Mouse (Mus musculus) limb, embryonic 11.5 days (tissue): ENCODE data around the gene Gfod1. TPM values are rescaled to one million over a fixed set of nuclear protein-coding genes. Genes with fewer than 3 reads are reported as not detected.

Experiments
- ATAC-seq: fragments of 200-750 bp; cut with Nextera tagmentation; 2 replicates; pipeline ENCODE4 v1.8.0; 2017; ENCODE audit warnings: low read depth; ENCODE audit not compliant: insufficient number of reproducible peaks, low FRiP score, low TSS enrichment
- DNase-seq: peaks from one replicate; pipeline ENCODE4 v3.0.0-alpha.2; 2015; ENCODE audit warnings: low spot score
- H3K27ac ChIP-seq: fragments of 300-500 bp; sonication (generic); replicated peaks from 2 replicates; pipeline ENCODE4 v1.5.1; 2014; ENCODE audit warnings: low read depth, mild to moderate bottlenecking, low read length
- H3K27me3 ChIP-seq: fragments of 300-500 bp; sonication (generic); 2 replicates; pipeline ENCODE4 v1.6.1; 2014; ENCODE audit warnings: mild to moderate bottlenecking, low read length, mixed read lengths; ENCODE audit not compliant: control insufficient read depth, insufficient read depth
- H3K36me3 ChIP-seq: fragments of 300-500 bp; sonication (generic); 2 replicates; pipeline ENCODE4 v1.6.1; 2014; ENCODE audit warnings: mild to moderate bottlenecking, low read length, moderate library complexity, mixed read lengths; ENCODE audit not compliant: control insufficient read depth, insufficient read depth
- H3K4me1 ChIP-seq: fragments of 300-500 bp; sonication (generic); 2 replicates; pipeline ENCODE4 v1.6.1; 2014; ENCODE audit warnings: low read length, mixed read lengths; ENCODE audit not compliant: control insufficient read depth, insufficient read depth
- H3K4me2 ChIP-seq: fragments of 300-500 bp; sonication (generic); 2 replicates; pipeline ENCODE4 v1.6.1; 2014; ENCODE audit warnings: low read depth, mild to moderate bottlenecking, moderate library complexity; ENCODE audit not compliant: severe bottlenecking
- H3K4me3 ChIP-seq: fragments of 300-500 bp; sonication (generic); 2 replicates; pipeline ENCODE4 v1.5.1; 2014; ENCODE audit warnings: low read depth, low read length
- H3K9ac ChIP-seq: fragments of 300-500 bp; sonication (generic); 2 replicates; pipeline ENCODE4 v1.6.1; 2014; ENCODE audit warnings: mild to moderate bottlenecking, low read length
- H3K9me3 ChIP-seq: fragments of 300-500 bp; sonication (generic); 2 replicates; pipeline ENCODE4 v1.6.1; 2016; ENCODE audit warnings: low read length; ENCODE audit not compliant: control insufficient read depth
- WGBS: fragments of 180-500 bp; shearing (Covaris S2); extraction: QIAGEN DNeasy Blood & Tissue Kit; methylation state at CpG from one replicate; pipeline ENCODE4 v1.1.7; 2014; 5-methylcytosine and 5-hydroxymethylcytosine counted together
- polyA plus RNA-seq: library from polyadenylated mRNA; unstranded; fragments of >200 nt; fragmentation: Nextera tagmentation; extraction: Ambion mirVana; gene quantifications from 2 replicates; pipeline ENCODE4 v1.2.1, GENCODE M21; 2014

Gfod1 gene
- polyA plus RNA-seq, 1 experiment from 2014 or later: 0.31 TPM

GRCm38 (mm10) chr13:43295684-43296083, 8.3 kb downstream of the Gfod1 start:
- ATAC-seq: no peak
- 91% methylated on average over 7 of the region's 7 CpGs for WGBS

DNA sequence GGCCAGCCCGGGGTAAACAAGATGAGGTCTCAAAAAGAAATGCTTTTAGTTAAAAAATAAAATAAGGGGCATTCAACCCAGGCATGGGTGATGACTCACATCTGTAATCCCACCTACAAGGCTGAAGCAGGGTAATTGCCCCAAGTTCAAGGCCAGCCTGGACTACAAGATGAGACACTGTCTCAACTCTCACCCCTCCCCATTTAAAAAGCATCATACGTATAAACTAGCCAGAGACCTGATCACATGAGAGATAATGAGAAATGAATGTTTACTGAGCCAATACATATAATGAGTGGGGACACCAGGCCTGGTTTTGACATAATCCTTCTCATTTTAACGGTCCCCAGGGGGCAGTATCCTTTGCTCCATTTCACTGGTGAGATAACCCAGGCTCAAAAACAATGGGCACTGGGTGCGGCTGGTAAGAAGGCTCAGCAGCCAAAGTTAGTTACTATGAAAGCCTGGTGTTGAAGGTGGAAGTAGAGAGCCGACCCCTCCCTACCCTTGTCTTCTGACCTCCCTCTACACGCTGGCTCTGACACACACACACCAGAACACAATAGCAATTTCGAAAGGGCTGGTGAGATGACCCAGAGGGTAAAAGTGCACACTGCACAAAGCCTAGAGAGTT, 8.9 kb downstream of the Gfod1 start:
- Histone ChIP-seq H3K27me3 (peaks cover 3% of the 10 kb centered on the region; the same call in 1 of the 2 replicates), H3K9me3 (no peaks in the 10 kb centered on the region), H3K9ac (no peak overlapping the region), H3K4me1 (no peaks in the 10 kb centered on the region), H3K36me3 (no peaks in the 10 kb centered on the region), H3K4me3 (no peak overlapping the region), H3K4me2 (no peak overlapping the region), H3K27ac (no peak overlapping the region)
- ATAC-seq (no peak), DNase-seq (no peak)
- WGBS: 78% methylated on average over 7 of the region's 7 CpGs

More at GRCm38 (mm10) chr13:43295684-43296083, 8.3 kb downstream of the Gfod1 start:
- H3K4me3 ChIP-seq: no peak overlapping the region
- H3K9ac ChIP-seq: no peak overlapping the region
- no peak overlapping the region for H3K4me2 ChIP-seq
- no peaks in the 10 kb centered on the region for H3K9me3 ChIP-seq
- no peaks in the 10 kb centered on the region for H3K36me3 ChIP-seq
- H3K27me3 ChIP-seq: peaks cover 9% of the 10 kb centered on the region; the same call in 1 of the 2 replicates
- H3K4me1 ChIP-seq: no peaks in the 10 kb centered on the region
- H3K27ac ChIP-seq: no peak overlapping the region
- no peak for DNase-seq

- ATAC-seq: no peak
- 71% methylated on average over 4 of the region's 4 CpGs for WGBS
- no peak overlapping the region for H3K4me2 ChIP-seq
These were observed 11.1 kb downstream of the Gfod1 start for GRCm38 (mm10) chr13:43292892-43293291.

GRCm38 (mm10) chr13:43289076-43289475, 14.9 kb downstream of the Gfod1 start:
- no peaks in the 10 kb centered on the region for H3K4me1 ChIP-seq
- H3K27me3 ChIP-seq: no peaks in the 10 kb centered on the region
- H3K36me3 ChIP-seq: no peaks in the 10 kb centered on the region
- no peak overlapping the region for H3K27ac ChIP-seq
- H3K4me3 ChIP-seq: no peak overlapping the region
- no peak overlapping the region for H3K4me2 ChIP-seq
- DNase-seq: no peak
- 78% methylated on average over 6 of the region's 6 CpGs for WGBS
- no peaks in the 10 kb centered on the region for H3K9me3 ChIP-seq
- H3K9ac ChIP-seq: no peak overlapping the region
- no peak for ATAC-seq

More at GRCm38 (mm10) chr13:43292892-43293291, 11.1 kb downstream of the Gfod1 start:
- Histone ChIP-seq H3K4me1 (no peaks in the 10 kb centered on the region), H3K9ac (no peak overlapping the region), H3K36me3 (no peaks in the 10 kb centered on the region), H3K27me3 (no peaks in the 10 kb centered on the region), H3K27ac (no peak overlapping the region), H3K9me3 (no peaks in the 10 kb centered on the region), H3K4me3 (no peak overlapping the region)
- no peak for DNase-seq

DNA sequence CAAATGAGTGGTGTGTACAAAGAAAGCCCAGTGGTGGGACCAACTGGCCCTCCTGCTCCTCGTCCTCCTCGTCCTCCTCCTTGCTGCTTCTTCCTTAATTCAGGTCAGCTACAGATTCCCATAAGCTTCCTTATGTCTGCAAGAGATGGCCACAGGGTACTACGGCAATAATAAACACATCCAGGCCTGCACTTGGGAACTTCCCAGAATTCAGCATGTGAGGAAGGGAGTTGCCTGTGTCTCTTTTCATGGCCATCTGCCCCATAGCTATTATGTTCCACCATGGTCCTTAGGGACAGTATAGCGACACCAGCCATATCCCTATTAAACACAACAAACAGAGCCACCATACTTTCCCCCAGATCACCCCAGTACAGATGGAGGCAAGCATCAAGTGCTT, 15.5 kb downstream of the Gfod1 start:
- WGBS: 63% methylated on average over 4 of the region's 4 CpGs
- H3K36me3 ChIP-seq: no peaks in the 10 kb centered on the region
- H3K9ac ChIP-seq: no peak overlapping the region
- DNase-seq (no peak), ATAC-seq (no peak)
- no peak overlapping the region; the same call in 1 of the 2 replicates for H3K4me2 ChIP-seq
- no peaks in the 10 kb centered on the region for H3K27me3 ChIP-seq
- no peaks in the 10 kb centered on the region for H3K4me1 ChIP-seq
- H3K4me3 ChIP-seq: no peak overlapping the region
- no peak overlapping the region for H3K27ac ChIP-seq
- no peaks in the 10 kb centered on the region for H3K9me3 ChIP-seq

GRCm38 (mm10) chr13:43288026-43288425, 15.9 kb downstream of the Gfod1 start:
- H3K36me3 ChIP-seq: no peaks in the 10 kb centered on the region
- H3K4me3 ChIP-seq: no peak overlapping the region
- DNase-seq (no peak), ATAC-seq (no peak)
- WGBS: 18% methylated on average over 5 of the region's 5 CpGs
- H3K27me3 ChIP-seq: no peaks in the 10 kb centered on the region
- H3K9ac ChIP-seq: no peak overlapping the region
- no peaks in the 10 kb centered on the region for H3K4me1 ChIP-seq
- no peak overlapping the region; the same call in 1 of the 2 replicates for H3K4me2 ChIP-seq
- no peak overlapping the region for H3K27ac ChIP-seq
- no peaks in the 10 kb centered on the region for H3K9me3 ChIP-seq

DNA sequence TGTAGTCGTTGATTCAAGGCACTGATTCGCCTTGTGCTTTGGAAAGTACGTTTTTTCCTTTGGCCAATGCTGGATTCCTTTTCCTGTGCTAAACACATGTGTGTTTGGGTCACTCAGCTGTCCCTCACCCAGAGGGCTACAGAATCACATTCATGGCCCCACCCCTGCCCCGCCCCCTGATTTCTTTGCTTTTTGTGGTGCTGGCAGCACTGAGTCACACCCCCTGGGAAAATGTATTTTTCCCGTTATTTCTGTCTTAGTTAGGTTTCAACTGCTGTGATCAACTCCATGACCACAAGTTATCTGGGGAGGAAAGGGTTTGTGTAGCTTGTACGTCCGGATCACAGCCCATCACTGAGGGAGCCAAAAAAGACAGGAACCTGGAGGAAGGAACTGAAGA, 17.1 kb downstream of the Gfod1 start:
- no peaks in the 10 kb centered on the region for H3K36me3 ChIP-seq
- no peak for ATAC-seq
- WGBS: 76% methylated on average over 7 of the region's 7 CpGs

GRCm38 (mm10) chr13:43284711-43285151, 19.2 kb downstream of the Gfod1 start:
- ATAC-seq (no peak), DNase-seq (no peak)
- no peak overlapping the region for H3K4me3 ChIP-seq
- H3K27me3 ChIP-seq: no peaks in the 10 kb centered on the region
- no peaks in the 10 kb centered on the region for H3K36me3 ChIP-seq
- no peaks in the 10 kb centered on the region for H3K4me1 ChIP-seq
- no peak overlapping the region for H3K27ac ChIP-seq
- H3K9me3 ChIP-seq: no peaks in the 10 kb centered on the region
- H3K4me2 ChIP-seq: no peak overlapping the region
- WGBS: 78% methylated on average over 4 of the region's 4 CpGs
- no peak overlapping the region for H3K9ac ChIP-seq

More for the DNA sequence above, 17.1 kb downstream of the Gfod1 start:
- H3K4me1 ChIP-seq: no peaks in the 10 kb centered on the region
- H3K4me3 ChIP-seq: no peak overlapping the region
- no peak overlapping the region for H3K9ac ChIP-seq
- no peak overlapping the region for H3K27ac ChIP-seq
- H3K4me2 ChIP-seq: no peak overlapping the region
- H3K9me3 ChIP-seq: no peaks in the 10 kb centered on the region
- no peaks in the 10 kb centered on the region for H3K27me3 ChIP-seq
- DNase-seq: no peak

DNA sequence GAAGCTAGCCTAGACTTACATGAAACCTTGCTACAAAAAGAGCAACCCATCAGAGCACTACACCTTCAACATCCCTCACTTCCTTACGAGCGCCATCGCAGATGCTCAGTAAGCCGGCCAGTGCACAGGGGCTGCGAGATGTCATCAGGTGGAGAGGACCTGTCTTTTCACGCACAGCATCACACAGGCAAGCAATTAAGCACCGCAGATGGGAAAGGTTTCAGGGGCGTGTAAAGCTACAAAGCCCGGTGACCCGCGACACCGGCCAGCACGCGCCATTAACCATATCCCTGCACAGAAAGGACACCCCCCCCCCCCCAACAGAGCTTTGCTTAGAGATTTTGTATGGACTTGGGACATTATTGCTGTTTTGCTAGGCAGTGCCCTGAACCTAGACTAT, 30.1 kb downstream of the Gfod1 start:
- no peak overlapping the region for H3K4me3 ChIP-seq
- H3K9ac ChIP-seq: no peak overlapping the region
- no peak for DNase-seq
- no peak overlapping the region for H3K4me2 ChIP-seq
- H3K36me3 ChIP-seq: no peaks in the 10 kb centered on the region
- WGBS: 92% methylated on average over 14 of the region's 14 CpGs
- ATAC-seq: no peak
- H3K9me3 ChIP-seq: no peaks in the 10 kb centered on the region
- no peak overlapping the region for H3K27ac ChIP-seq
- no peaks in the 10 kb centered on the region for H3K27me3 ChIP-seq
- no peaks in the 10 kb centered on the region for H3K4me1 ChIP-seq
